In the genomic region with DNA sequence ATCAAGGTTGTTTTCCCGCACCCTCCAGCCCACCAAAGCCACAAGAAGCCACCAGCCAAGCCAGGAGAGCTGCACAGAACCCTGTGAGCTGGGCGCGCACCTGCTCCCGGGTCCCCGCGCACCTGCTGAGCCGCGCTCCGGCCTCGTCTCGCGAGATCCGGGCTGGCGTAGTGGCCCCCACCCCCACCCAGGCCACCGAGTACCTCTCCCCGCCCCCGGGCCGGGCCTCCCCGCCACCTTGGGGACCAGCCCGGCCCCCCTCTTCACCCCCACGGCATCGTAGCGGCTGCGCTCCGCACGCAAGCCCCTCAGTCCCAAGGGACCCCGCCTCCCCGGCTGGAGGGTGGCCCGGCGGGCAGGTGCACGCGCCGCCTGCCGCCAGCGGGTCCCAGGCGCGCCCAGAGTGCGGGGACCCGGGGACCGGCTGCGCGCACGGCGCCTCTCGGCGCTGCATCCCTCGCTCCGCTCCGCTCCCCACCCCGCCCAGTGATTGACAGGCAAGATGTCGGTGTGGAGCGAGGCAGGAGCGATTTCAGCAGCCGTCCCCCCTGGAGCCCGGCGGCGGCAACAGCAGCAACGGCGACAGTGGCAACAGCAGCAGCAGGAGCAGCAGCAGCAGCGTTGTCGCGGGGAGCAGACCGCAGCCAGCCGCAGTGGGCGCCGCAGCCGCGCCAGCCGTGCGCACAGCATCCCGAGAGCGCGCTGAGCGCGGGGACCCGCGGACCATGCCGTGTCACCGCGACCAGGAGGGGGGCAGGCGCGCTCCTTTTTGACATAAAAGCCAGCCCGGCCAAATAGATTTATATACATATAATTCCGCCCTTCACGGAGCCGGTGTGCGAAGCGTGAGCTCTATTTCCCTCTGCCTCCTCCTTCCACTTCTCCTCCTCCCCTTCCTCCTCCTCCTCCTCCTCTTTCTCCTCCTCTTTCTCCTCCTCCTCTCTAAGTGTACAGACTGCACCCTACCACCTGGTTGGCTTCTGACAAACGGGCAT, we compare ENCODE assay signal across 8 mouse cellular contexts. TPM values are rescaled to one million over a fixed set of nuclear protein-coding genes. Genes with fewer than 3 reads are reported as not detected.
DNase-seq lines count a peak whose midpoint lies in the region; ATAC-seq and TF ChIP-seq lines count a peak whose summit lies in the region.

A gene (plus strand): TSS at position 494 of the 995 bp plus-strand sequence.

- DNase-seq in ES-E14 (ENCODE audit: low read depth, low spot score), result no peak
- DNase-seq in adrenal gland, postnatal 4 days (ENCODE audit: low spot score in 2 of 2), result peak; percentile 10 to 25
- peak; percentile 67 for DNase-seq in left cerebral cortex, adult 11 months (ENCODE audit: low spot score)
- DNase-seq in lung, postnatal 10 days, result peak; percentile 35
- DNase-seq in right cerebral cortex, postnatal 10 days (ENCODE audit: low spot score in 2 of 2), result peak; percentile 84 to 87

- peaks cover 0 to 17% of the 10 kb centered on the region in 2 experiments; a peak in 1 of 4 replicates for H3K4me1 ChIP-seq in ES-E14 (ENCODE audit: control insufficient read depth in 2 of 2, insufficient read depth in 2 of 2, low read length in 2 of 2, poor library complexity in 1 of 2)
- peaks cover 14% of the 10 kb centered on the region for H3K4me1 ChIP-seq in embryonic facial prominence, embryonic 15.5 days
- peaks cover 29% of the 10 kb centered on the region for H3K4me1 ChIP-seq in hindbrain, embryonic 15.5 days (replicated peaks)

- H3K9me3 ChIP-seq in ES-E14 (ENCODE audit: control insufficient read depth, insufficient read depth, low read depth, low read length), result no peaks in the 10 kb centered on the region
- H3K9me3 ChIP-seq in embryonic facial prominence, embryonic 15.5 days (replicated peaks), result no peaks in the 10 kb centered on the region
- no peaks in the 10 kb centered on the region for H3K9me3 ChIP-seq in hindbrain, embryonic 15.5 days

- peak within 1 kb of the TSS; percentile 78 to 85 for H3K4me3 ChIP-seq in ES-E14 (ENCODE audit: insufficient read depth in 1 of 2, low read depth in 1 of 2, low read length in 2 of 2, poor library complexity in 1 of 2, severe bottlenecking in 1 of 2)
- H3K4me3 ChIP-seq in embryonic facial prominence, embryonic 15.5 days (replicated peaks), result peak within 1 kb of the TSS; percentile 58
- peak within 1 kb of the TSS; percentile 83 for H3K4me3 ChIP-seq in hindbrain, embryonic 15.5 days

- ATAC-seq in embryonic facial prominence, embryonic 15.5 days (ENCODE audit: insufficient number of reproducible peaks, low FRiP score, low TSS enrichment, low read depth), result peak; percentile 80
- ATAC-seq in hindbrain, embryonic 15.5 days (ENCODE audit: low FRiP score, low read depth), result peak; percentile 91
- ATAC-seq in monocyte, adult 5-6 weeks (replicated peaks; ENCODE audit: insufficient number of reproducible peaks, low FRiP score, low TSS enrichment, poor library complexity, severe bottlenecking), result no peak

- under 1% methylated on average over 88 of the region's 89 CpGs for WGBS in embryonic facial prominence, embryonic 15.5 days
- WGBS in hindbrain, embryonic 15.5 days, result 0% methylated on average over 85 of the region's 89 CpGs

- H3K27ac ChIP-seq in ES-E14 (ENCODE audit: insufficient read depth, low read depth, low read length, poor library complexity, severe bottlenecking), result peak within 1 kb of the TSS; percentile 11; the same call in 1 of the 2 replicates
- H3K27ac ChIP-seq in embryonic facial prominence, embryonic 15.5 days (replicated peaks), result no peak within 1 kb of the TSS
- H3K27ac ChIP-seq in hindbrain, embryonic 15.5 days (replicated peaks), result peak within 1 kb of the TSS; percentile 100

- in situ Hi-C loops in ES-E14 (cut with MboI; ENCODE audit: low sequenced_read_pairs in 2 of 2, unreplicated experiment in 2 of 2), result no loop called here

- peaks cover 59% of the 10 kb centered on the region for H3K27me3 ChIP-seq in embryonic facial prominence, embryonic 15.5 days
- H3K27me3 ChIP-seq in hindbrain, embryonic 15.5 days, result no peaks in the 10 kb centered on the region

- peak within 1 kb of the TSS; percentile 98 for H3K4me2 ChIP-seq in embryonic facial prominence, embryonic 15.5 days (replicated peaks)
- H3K4me2 ChIP-seq in hindbrain, embryonic 15.5 days, result peak within 1 kb of the TSS; percentile 80

- peak within 1 kb of the TSS; percentile 80 for H3K9ac ChIP-seq in ES-E14 (ENCODE audit: insufficient read depth, low read depth, low read length, poor library complexity, severe bottlenecking)
- H3K9ac ChIP-seq in embryonic facial prominence, embryonic 15.5 days, result no peak within 1 kb of the TSS; the same call in 1 of the 2 replicates
- H3K9ac ChIP-seq in hindbrain, embryonic 15.5 days, result peak within 1 kb of the TSS; percentile 83

- peaks cover 1% of the 10 kb centered on the region; the same call in 1 of the 2 replicates for H3K36me3 ChIP-seq in ES-E14 (ENCODE audit: control insufficient read depth, insufficient read depth, low read length, poor library complexity, severe bottlenecking)
- no peaks in the 10 kb centered on the region for H3K36me3 ChIP-seq in embryonic facial prominence, embryonic 15.5 days
- H3K36me3 ChIP-seq in hindbrain, embryonic 15.5 days, result no peaks in the 10 kb centered on the region

TF ChIP-seq in ES-E14, 5 proteins besides CTCF, POLR2A, EP300 and RAD21:
- TF ChIP-seq CHD2 (IDR thresholded peaks at IDR 0.05; ENCODE audit: low read depth, low read length), result peak; percentile 95
- no peak for TF ChIP-seq HCFC1 (IDR thresholded peaks at IDR 0.05; ENCODE audit: borderline replicate concordance, insufficient read depth, low read length)

RNA-seq across cellular contexts. Expression of the gene that starts here (rescaled TPM):
- 0.67 and 1.2 TPM in 2 replicates for total RNA-seq in ES-E14 (2012; rRNA removed)
- total RNA-seq in adrenal gland, postnatal 4 days (2021), result 10 to 100 TPM; 10.6 to 11.1 TPM
- polyA plus RNA-seq in embryonic facial prominence, embryonic 15.5 days (2015; fragmentation: Nextera tagmentation; extraction: Ambion mirVana), result 0.88 and 1.1 TPM in 2 replicates
- 7.5 and 8.1 TPM in 2 replicates for polyA plus RNA-seq in hindbrain, embryonic 15.5 days (2015; fragmentation: Nextera tagmentation; extraction: Ambion mirVana)
- 0.19 TPM in 1 of 3 replicates, not detected in the others for total RNA-seq in monocyte, adult 5-6 weeks (2017)
